Mouse (Mus musculus): ENCODE results near the gene Acacb. TPM values are rescaled to one million over a fixed set of nuclear protein-coding genes. Genes with fewer than 3 reads are reported as not detected.

Acacb gene
- total RNA-seq (2015) (0.02 and 0.05 TPM in 2 replicates), total RNA-seq (2017) (0.07 TPM in 1 of 2 replicates, not detected in the other)

- no peak for ATAC-seq (ENCODE audit: poor library complexity, severe bottlenecking)
Measured at GRCm38 (mm10) chr5:114146028-114146888, at the start of gene Acacb. Acacb (plus strand) TSS chr5:114146535.

GRCm38 (mm10) chr5:114099709-114100389 is 46.5 kb upstream of the Acacb start:
- ATAC-seq (ENCODE audit: poor library complexity, severe bottlenecking) = peak; percentile 95

GRCm38 (mm10) chr5:114100390-114101099 is 45.8 kb upstream of the Acacb start:
- no peak for ATAC-seq (ENCODE audit: poor library complexity, severe bottlenecking)

GRCm38 (mm10) chr5:114101873-114102272 is 44.5 kb upstream of the Acacb start:
- ATAC-seq (ENCODE audit: poor library complexity, severe bottlenecking) = no peak

- ATAC-seq (ENCODE audit: poor library complexity, severe bottlenecking) = no peak
Measured at GRCm38 (mm10) chr5:114102807-114103206, 43.5 kb upstream of the Acacb start.

GRCm38 (mm10) chr5:114106391-114106935 is 39.9 kb upstream of the Acacb start:
- no peak for ATAC-seq (ENCODE audit: poor library complexity, severe bottlenecking)

- ATAC-seq (ENCODE audit: poor library complexity, severe bottlenecking) = no peak
Measured at GRCm38 (mm10) chr5:114113334-114113733, 33.0 kb upstream of the Acacb start.

- ATAC-seq (ENCODE audit: poor library complexity, severe bottlenecking) = peak; percentile 71
Measured at GRCm38 (mm10) chr5:114115030-114115429, 31.3 kb upstream of the Acacb start.

GRCm38 (mm10) chr5:114116586-114116985 is 29.7 kb upstream of the Acacb start:
- no peak for ATAC-seq (ENCODE audit: poor library complexity, severe bottlenecking)

- ATAC-seq (ENCODE audit: poor library complexity, severe bottlenecking) = no peak
Measured at GRCm38 (mm10) chr5:114119806-114120205, 26.5 kb upstream of the Acacb start.

GRCm38 (mm10) chr5:114126008-114126407 is 20.3 kb upstream of the Acacb start:
- ATAC-seq (ENCODE audit: poor library complexity, severe bottlenecking) = no peak

GRCm38 (mm10) chr5:114126499-114127244 is 19.7 kb upstream of the Acacb start:
- ATAC-seq (ENCODE audit: poor library complexity, severe bottlenecking) = no peak

GRCm38 (mm10) chr5:114127374-114128349 is 18.7 kb upstream of the Acacb start, which contains the start of gene Alkbh2:
Alkbh2 (minus strand) TSS chr5:114128218.
- ATAC-seq (ENCODE audit: poor library complexity, severe bottlenecking) = peak; percentile 65

- no peak for ATAC-seq (ENCODE audit: poor library complexity, severe bottlenecking)
Measured at GRCm38 (mm10) chr5:114129550-114130210, 16.7 kb upstream of the Acacb start.

- no peak for ATAC-seq (ENCODE audit: poor library complexity, severe bottlenecking)
Measured at GRCm38 (mm10) chr5:114130211-114130605, 16.1 kb upstream of the Acacb start, which contains the start of gene Ung. Ung (plus strand) TSS chr5:114130386.

GRCm38 (mm10) chr5:114130698-114131520 is 15.4 kb upstream of the Acacb start:
- ATAC-seq (ENCODE audit: poor library complexity, severe bottlenecking) = peak; percentile 83

GRCm38 (mm10) chr5:114131521-114131840 is 14.9 kb upstream of the Acacb start:
- no peak for ATAC-seq (ENCODE audit: poor library complexity, severe bottlenecking)

- no peak for ATAC-seq (ENCODE audit: poor library complexity, severe bottlenecking)
Measured at GRCm38 (mm10) chr5:114132841-114133240, 13.5 kb upstream of the Acacb start.
